Mouse (Mus musculus) liver, adult 2 months (tissue): ENCODE data around the gene Ndufa3.

Experiments
- CTCF ChIP-seq: fragments of 200-500 bp; IDR thresholded peaks from 2 replicates; pipeline ENCODE4 v1.5.1; 2011; ENCODE audit warnings: low read depth, low read length, control low read depth
- POLR2A ChIP-seq: fragments of 200-500 bp; IDR thresholded peaks from 2 replicates; pipeline ENCODE4 v1.6.1; 2011; ENCODE audit warnings: low read length, control low read depth; ENCODE audit not compliant: insufficient read depth; ENCODE audit errors: extremely low read depth

DNA sequence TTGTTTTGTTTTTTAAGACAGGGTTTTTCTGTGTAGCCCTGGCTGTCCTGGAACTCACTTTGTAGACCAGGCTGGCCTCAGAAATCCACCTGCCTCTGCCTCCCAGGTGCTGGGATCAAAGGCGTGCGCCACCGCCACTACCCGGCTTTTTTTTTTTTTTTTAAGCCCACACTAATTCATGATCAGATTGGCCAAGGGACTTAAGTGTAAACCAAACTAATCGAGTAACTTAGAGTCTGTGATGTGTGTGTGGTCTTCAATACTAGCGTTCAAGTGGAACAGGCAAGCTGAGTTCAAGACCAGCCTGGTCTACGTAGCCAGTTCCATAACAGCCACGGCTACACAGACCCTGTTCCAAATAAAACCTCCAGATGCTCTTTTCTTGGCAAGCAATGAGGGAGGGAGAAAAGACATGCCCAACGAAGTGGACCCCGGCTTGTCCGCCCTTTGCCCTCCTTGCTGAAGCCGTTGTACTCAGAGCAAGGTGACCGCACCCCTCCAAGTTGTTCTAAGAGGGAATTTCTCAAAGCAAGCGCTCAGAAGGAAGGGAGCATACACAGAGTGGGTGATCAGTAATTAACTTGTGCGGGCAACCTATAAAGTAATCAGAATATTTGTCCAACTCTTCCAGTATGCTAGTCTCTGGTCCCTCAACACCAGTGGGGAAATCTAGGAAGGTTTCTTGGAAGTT is 47.5 kb downstream of the Ndufa3 start:
- TF ChIP-seq CTCF (no peak), POLR2A (no peak)
